Mouse (Mus musculus) limb, embryonic 14.5 days (tissue): ENCODE data around the gene Sync. TPM values are rescaled to one million over a fixed set of nuclear protein-coding genes. Genes with fewer than 3 reads are reported as not detected.
A peak's percentile ranks its signal among the peaks of the same experiment; 100 is the strongest.

Experiments
- ATAC-seq: fragments of 200-750 bp; cut with Nextera tagmentation; 2 replicates; pipeline ENCODE4 v1.8.0; 2017; ENCODE audit warnings: low read depth, moderate number of reproducible peaks, moderate TSS enrichment; ENCODE audit not compliant: low FRiP score
- DNase-seq: peaks from one replicate; pipeline ENCODE4 v3.0.0-alpha.2; 2015; ENCODE audit warnings: low spot score
- H3K27ac ChIP-seq: fragments of 300-500 bp; sonication (generic); replicated peaks from 2 replicates; pipeline ENCODE4 v1.5.1; 2014; ENCODE audit warnings: low read depth, mild to moderate bottlenecking, low read length, moderate library complexity, mixed read lengths
- H3K27me3 ChIP-seq: fragments of 300-500 bp; sonication (generic); 2 replicates; pipeline ENCODE4 v1.6.1; 2014; ENCODE audit warnings: low read length, mixed read lengths; ENCODE audit not compliant: control insufficient read depth, insufficient read depth
- H3K36me3 ChIP-seq: fragments of 300-500 bp; sonication (generic); 2 replicates; pipeline ENCODE4 v1.6.1; 2014; ENCODE audit warnings: mild to moderate bottlenecking, low read length, moderate library complexity, mixed read lengths; ENCODE audit not compliant: control insufficient read depth, insufficient read depth
- H3K4me1 ChIP-seq: fragments of 300-500 bp; sonication (generic); 2 replicates; pipeline ENCODE4 v1.6.1; 2014; ENCODE audit warnings: antibody characterized with exemption, low read length, mixed read lengths; ENCODE audit not compliant: control insufficient read depth, insufficient read depth
- H3K4me2 ChIP-seq: fragments of 300-500 bp; sonication (generic); replicated peaks from 2 replicates; pipeline ENCODE4 v1.6.1; 2014; ENCODE audit warnings: low read depth, mild to moderate bottlenecking, low read length, moderate library complexity; ENCODE audit not compliant: severe bottlenecking
- H3K4me3 ChIP-seq: fragments of 300-500 bp; sonication (generic); replicated peaks from 2 replicates; pipeline ENCODE4 v1.5.1; 2014; ENCODE audit warnings: low read length
- H3K9ac ChIP-seq: fragments of 300-500 bp; sonication (generic); 2 replicates; pipeline ENCODE4 v1.6.1; 2014; ENCODE audit warnings: mild to moderate bottlenecking, low read depth, low read length, moderate library complexity; ENCODE audit not compliant: severe bottlenecking
- H3K9me3 ChIP-seq: fragments of 300-500 bp; sonication (generic); 2 replicates; pipeline ENCODE4 v1.6.1; 2016; ENCODE audit warnings: low read length; ENCODE audit not compliant: control insufficient read depth
- POLR2A ChIP-seq: fragments of 200-500 bp; IDR thresholded peaks from 2 replicates; pipeline ENCODE4 v1.8.0; 2012; ENCODE audit warnings: inconsistent platforms, mild to moderate bottlenecking, moderate library complexity, borderline replicate concordance; ENCODE audit not compliant: insufficient read depth, insufficient read length; ENCODE audit errors: extremely low read depth
- WGBS: fragments of 180-500 bp; shearing (Covaris S2); extraction: QIAGEN DNeasy Blood & Tissue Kit; methylation state at CpG from one replicate; pipeline ENCODE4 v1.1.7; 2014; 5-methylcytosine and 5-hydroxymethylcytosine counted together
- polyA plus RNA-seq, 2 experiments: library from polyadenylated mRNA; depleted of rRNA in 1 of 2; stranded (reverse) in 1 of 2; unstranded in 1 of 2; fragments of >200 nt; fragmentation: Nextera tagmentation in 1 of 2; extraction: Ambion mirVana in 1 of 2; gene quantifications; 2 replicates each; pipeline versions ENCODE4 v1.2.1 to v1.2.3; 2012 to 2014

The Sync gene
- polyA plus RNA-seq, 2 experiments: 5.3 to 6.1 TPM

DNA sequence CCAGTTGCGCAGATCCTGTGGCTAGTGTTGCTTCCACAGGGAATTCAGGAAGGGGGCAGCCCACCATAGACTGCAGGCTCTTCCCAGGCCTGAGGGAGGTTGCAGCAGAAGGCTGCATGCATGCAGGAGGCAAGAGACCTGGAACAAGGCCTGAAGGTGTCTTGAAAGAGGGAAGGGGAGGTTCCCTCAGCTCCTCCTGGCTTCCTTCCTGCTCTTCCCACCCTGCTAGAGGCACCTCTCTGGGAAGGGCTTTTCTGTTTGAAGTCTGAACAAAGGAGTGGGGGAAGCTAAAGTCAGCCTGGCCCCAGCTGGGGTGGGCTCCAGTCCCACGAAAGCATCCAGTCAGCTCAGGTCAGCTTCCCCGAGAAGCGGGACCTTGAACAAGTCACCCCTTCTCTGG is 45.1 kb upstream of the Sync start:
- Histone ChIP-seq H3K36me3 (no peaks in the 10 kb centered on the region), H3K4me2 (no peak overlapping the region), H3K4me3 (no peak overlapping the region), H3K4me1 (peaks cover 30% of the 10 kb centered on the region), H3K27ac (peak overlapping the region; percentile 71), H3K9me3 (no peaks in the 10 kb centered on the region), H3K27me3 (no peaks in the 10 kb centered on the region; the same call in 1 of the 2 replicates), H3K9ac (0 out of 2 replicates have a peak overlapping the region, but pooled peaks have one; percentile 7)
- TF ChIP-seq POLR2A: no peak
- ATAC-seq: peak; percentile 5; the same call in 1 of the 2 replicates
- no peak for DNase-seq
- 23% methylated on average over 4 of the region's 4 CpGs for WGBS

DNA sequence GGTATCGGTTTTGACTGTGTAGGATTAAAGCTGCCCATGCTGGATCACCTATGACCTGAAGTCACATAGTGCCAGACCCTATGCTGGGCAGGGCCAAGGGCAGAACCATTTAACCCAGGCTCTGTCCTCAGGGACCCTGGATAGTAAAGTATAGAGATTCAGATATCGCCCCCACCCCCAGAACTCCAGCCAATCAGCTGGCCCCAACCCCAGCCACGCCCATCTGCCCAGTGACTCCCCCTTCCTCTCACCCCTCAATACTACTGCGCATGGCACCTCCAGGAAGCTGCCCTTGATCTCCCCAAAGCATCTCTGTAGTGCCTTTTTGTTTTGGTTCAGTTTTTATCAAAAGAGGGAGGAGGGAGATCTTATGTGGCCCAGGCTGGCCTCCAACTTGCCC is 44.7 kb upstream of the Sync start:
- H3K9me3 ChIP-seq: no peaks in the 10 kb centered on the region
- peak overlapping the region; percentile 71 for H3K27ac ChIP-seq

DNA sequence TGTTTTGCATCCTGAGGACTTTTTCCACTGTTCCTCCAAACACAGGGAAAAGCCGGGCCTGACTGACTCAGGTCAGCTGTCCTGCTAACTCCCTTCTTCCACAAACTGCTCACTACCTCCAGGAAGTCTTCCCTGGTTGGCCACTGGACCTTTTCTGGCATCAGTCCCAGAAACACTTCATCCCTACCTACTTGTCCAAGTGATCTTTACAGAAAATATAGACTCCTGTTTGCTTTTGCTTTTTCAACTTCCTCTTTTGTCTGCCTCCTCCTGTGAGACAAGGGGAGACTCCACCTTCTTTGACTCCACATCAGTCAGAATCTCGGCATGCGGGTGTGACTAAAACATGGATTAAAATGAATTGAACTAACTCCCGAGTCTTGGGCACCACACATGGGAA is 42.6 kb upstream of the Sync start:
- H3K9me3 ChIP-seq: no peaks in the 10 kb centered on the region
- 59% methylated on average over 4 of the region's 4 CpGs for WGBS
- no peak for DNase-seq

More for the DNA sequence above, 44.7 kb upstream of the Sync start:
- Histone ChIP-seq H3K36me3 (no peaks in the 10 kb centered on the region), H3K9ac (0 out of 2 replicates have a peak overlapping the region, but pooled peaks have one; percentile 7), H3K4me3 (no peak overlapping the region), H3K4me1 (peaks cover 28% of the 10 kb centered on the region), H3K4me2 (no peak overlapping the region), H3K27me3 (peaks cover 3% of the 10 kb centered on the region; the same call in 1 of the 2 replicates)
- DNase-seq: no peak
- ATAC-seq: no peak
- WGBS: 37% methylated on average over 4 of the region's 4 CpGs
- TF ChIP-seq POLR2A: no peak

DNA sequence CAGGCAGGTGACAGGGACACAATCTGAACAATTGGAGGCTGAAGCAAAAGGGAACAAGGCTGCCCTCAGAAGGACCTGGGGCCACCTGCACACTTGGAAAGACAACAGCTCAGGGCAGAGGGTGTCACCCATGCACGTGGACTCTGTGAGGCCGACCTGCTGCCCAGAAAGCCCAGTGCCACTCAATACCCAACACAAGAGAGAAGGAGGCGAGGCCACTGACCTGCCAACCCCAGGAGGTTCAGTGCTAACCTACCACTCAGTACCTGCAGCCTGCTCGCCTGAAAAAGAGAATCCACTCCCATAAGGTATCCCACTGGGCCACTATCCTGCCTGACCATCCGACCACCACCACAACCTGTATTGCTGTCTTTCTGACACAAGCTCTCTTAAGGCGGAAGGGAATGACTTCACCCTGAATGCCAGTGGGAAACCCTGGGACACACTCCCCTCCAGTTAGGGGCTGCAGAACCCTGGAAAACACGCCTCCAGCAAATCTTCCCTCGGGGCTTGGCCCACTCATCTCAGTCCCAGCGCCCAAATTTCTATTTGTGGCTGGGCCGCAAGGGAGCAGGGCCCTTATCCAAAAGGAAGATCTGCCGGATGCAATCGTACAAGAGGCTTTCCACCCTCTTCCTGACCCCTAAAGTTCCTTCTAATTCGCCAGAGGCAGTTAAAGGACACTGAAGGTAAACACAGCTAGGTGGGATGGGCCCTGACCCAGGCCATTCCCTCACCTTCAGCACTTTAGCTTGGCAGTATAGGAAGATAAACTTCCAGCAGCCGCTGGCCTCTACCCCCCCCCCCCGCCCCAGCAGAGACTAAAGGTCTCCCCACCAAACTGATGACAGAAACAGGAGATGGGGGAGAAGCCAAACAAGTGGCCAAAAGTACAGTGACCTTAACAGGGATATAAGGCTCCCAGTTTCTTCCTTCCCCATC is 40.8 kb upstream of the Sync start:
- Histone ChIP-seq H3K4me3 (no peak overlapping the region), H3K36me3 (no peaks in the 10 kb centered on the region), H3K9ac (no peak overlapping the region), H3K27ac (no peak overlapping the region), H3K27me3 (peaks cover 13% of the 10 kb centered on the region; the same call in 1 of the 2 replicates), H3K4me1 (peaks cover 26% of the 10 kb centered on the region), H3K9me3 (no peaks in the 10 kb centered on the region), H3K4me2 (no peak overlapping the region)
- ATAC-seq (no peak), DNase-seq (no peak)
- 37% methylated on average over 15 of the region's 15 CpGs for WGBS
- no peak for TF ChIP-seq POLR2A

More for the DNA sequence above, 42.6 kb upstream of the Sync start:
- Histone ChIP-seq H3K36me3 (no peaks in the 10 kb centered on the region), H3K4me2 (no peak overlapping the region), H3K4me3 (no peak overlapping the region), H3K9ac (no peak overlapping the region), H3K27me3 (peaks cover 13% of the 10 kb centered on the region; the same call in 1 of the 2 replicates), H3K27ac (no peak overlapping the region), H3K4me1 (peaks cover 23% of the 10 kb centered on the region)
- TF ChIP-seq POLR2A: no peak
- no peak for ATAC-seq

DNA sequence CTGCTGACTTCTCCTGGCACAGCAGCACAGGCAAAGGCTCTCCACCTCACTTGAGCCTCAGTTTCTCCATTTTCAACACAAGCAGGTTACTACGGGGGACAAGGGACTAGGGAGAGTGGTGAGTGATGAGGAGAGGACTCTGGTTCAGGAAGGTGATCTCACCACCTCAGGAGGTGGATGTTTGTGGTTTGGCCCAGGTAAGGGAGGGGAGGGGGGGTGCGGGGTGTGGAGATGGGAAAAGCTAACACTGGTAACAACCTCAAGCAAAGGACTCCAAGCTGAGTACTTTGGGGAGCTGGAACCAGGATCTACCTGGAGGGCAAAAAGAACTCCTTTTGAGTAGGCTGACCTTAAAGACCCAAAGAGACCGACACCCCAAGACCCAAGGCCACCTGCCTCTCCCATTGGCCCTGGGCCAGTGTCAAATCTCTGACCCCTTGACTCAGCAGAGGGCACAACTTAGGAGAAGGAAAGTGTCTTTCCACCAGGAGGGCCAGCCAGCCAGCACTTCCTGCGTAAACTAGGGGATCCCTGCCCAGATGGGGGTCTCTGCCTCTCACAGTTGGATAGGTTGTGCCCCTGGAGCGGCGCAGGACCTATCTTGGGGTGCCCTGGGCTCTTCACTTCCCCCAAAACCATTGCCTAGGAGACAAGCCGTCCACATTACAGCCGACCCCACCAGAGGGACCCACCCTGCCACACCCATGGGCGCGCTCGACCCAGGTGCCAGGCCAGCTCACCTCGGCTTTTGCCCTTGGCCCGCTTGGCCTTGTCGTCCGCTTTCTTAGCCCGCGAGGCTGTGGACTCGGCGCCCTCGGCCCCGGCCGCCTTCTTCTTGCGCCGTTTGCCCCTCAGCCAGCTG is 39.8 kb upstream of the Sync start:
- Histone ChIP-seq H3K36me3 (no peaks in the 10 kb centered on the region), H3K27ac (no peak overlapping the region), H3K4me1 (peaks cover 18% of the 10 kb centered on the region), H3K4me2 (peak overlapping the region; percentile 96), H3K4me3 (peak overlapping the region; percentile 52), H3K9me3 (no peaks in the 10 kb centered on the region), H3K9ac (peak overlapping the region; percentile 67), H3K27me3 (peaks cover 13% of the 10 kb centered on the region; the same call in 1 of the 2 replicates)
- ATAC-seq (no peak), DNase-seq (no peak)
- no peak for TF ChIP-seq POLR2A
- 10% methylated on average over 20 of the region's 24 CpGs for WGBS
